In the genomic region with DNA sequence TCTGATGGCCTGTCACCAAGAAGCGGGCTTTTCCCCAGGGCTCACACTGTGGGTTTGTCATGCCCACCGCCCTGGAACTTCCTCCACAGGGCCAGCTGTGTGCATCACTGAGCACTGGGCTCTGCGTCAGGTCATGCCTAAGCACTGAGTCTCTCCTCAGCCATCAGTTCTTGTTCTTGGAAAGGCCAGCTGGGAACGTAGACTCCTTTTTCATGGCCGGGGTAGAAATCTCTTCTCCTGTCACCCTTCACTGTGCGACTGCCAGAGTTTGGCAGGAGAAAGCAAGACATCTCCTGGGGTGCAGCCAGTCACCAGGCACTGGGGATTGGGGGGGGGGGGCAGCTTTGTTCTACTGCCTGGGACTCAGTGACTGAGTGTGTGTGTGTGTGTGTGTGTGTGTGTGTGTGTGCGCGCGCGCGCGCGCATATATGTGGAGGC, we compare ENCODE assay signal across 15 mouse cellular contexts.
DNase-seq lines count a peak whose midpoint lies in the region; ATAC-seq and TF ChIP-seq lines count a peak whose summit lies in the region.
"Had no signal": no experiment of that assay in that cellular context is flagged by ENCODE, and none has a peak within 500 bp of the region (broad histone marks: within the 10 kb centered on the region; RNA-seq: fewer than 3 reads in every experiment).

No protein-coding gene starts in this region.

- H3K9me3 ChIP-seq in kidney, embryonic 14.5 days (ENCODE audit: control insufficient read depth, low read length) = peaks cover 3% of the 10 kb centered on the region; the same call in 1 of the 2 replicates
- no peaks in the 10 kb centered on the region for H3K9me3 ChIP-seq in midbrain, embryonic 11.5 days (ENCODE audit: control insufficient read depth, low read length)
- H3K9me3 ChIP-seq in midbrain, embryonic 10.5 days (replicated peaks) = peaks cover 5% of the 10 kb centered on the region; the same call in 1 of the 2 replicates
- H3K9me3 ChIP-seq in forebrain, postnatal 0 days (ENCODE audit: low read length) = no peaks in the 10 kb centered on the region
- H3K9me3 ChIP-seq in neural tube, embryonic 15.5 days (replicated peaks) = no peaks in the 10 kb centered on the region
- H3K9me3 ChIP-seq: heart, embryonic 15.5 days; limb, embryonic 15.5 days had no signal

- H3K4me1 ChIP-seq in kidney, embryonic 14.5 days (ENCODE audit: control insufficient read depth, insufficient read depth, low read length) = peaks cover 14% of the 10 kb centered on the region; the same call in 1 of the 2 replicates
- H3K4me1 ChIP-seq in midbrain, embryonic 11.5 days (ENCODE audit: control insufficient read depth, insufficient read depth, low read length) = peaks cover 10% of the 10 kb centered on the region
- peaks cover 32% of the 10 kb centered on the region for H3K4me1 ChIP-seq in midbrain, embryonic 10.5 days
- H3K4me1 ChIP-seq in forebrain, postnatal 0 days (ENCODE audit: insufficient read depth) = no peaks in the 10 kb centered on the region; the same call in 1 of the 2 replicates
- H3K4me1 ChIP-seq in neural tube, embryonic 15.5 days = peaks cover 46% of the 10 kb centered on the region
- no peaks in the 10 kb centered on the region for H3K4me1 ChIP-seq in cerebellum, adult 2 months (ENCODE audit: control insufficient read depth, insufficient read depth, low read length)
- H3K4me1 ChIP-seq: heart, embryonic 15.5 days; limb, embryonic 15.5 days had no signal

- no peak overlapping the region for H3K4me2 ChIP-seq in kidney, embryonic 14.5 days (replicated peaks; ENCODE audit: low read depth, low read length)
- no peak overlapping the region for H3K4me2 ChIP-seq in midbrain, embryonic 11.5 days
- no peak overlapping the region for H3K4me2 ChIP-seq in forebrain, postnatal 0 days (ENCODE audit: low read depth)
- H3K4me2 ChIP-seq in neural tube, embryonic 15.5 days = no peak overlapping the region
- H3K4me2 ChIP-seq: heart, embryonic 15.5 days; limb, embryonic 15.5 days had no signal

- no peaks in the 10 kb centered on the region for H3K36me3 ChIP-seq in kidney, embryonic 14.5 days (ENCODE audit: control insufficient read depth, insufficient read depth, low read length)
- no peaks in the 10 kb centered on the region for H3K36me3 ChIP-seq in midbrain, embryonic 11.5 days (ENCODE audit: control insufficient read depth, insufficient read depth, low read length)
- no peaks in the 10 kb centered on the region for H3K36me3 ChIP-seq in midbrain, embryonic 10.5 days
- H3K36me3 ChIP-seq in forebrain, postnatal 0 days (ENCODE audit: insufficient read depth) = no peaks in the 10 kb centered on the region
- no peaks in the 10 kb centered on the region for H3K36me3 ChIP-seq in neural tube, embryonic 15.5 days
- H3K36me3 ChIP-seq: heart, embryonic 15.5 days; limb, embryonic 15.5 days had no signal

- ATAC-seq in kidney, embryonic 14.5 days (ENCODE audit: low FRiP score, low TSS enrichment) = peak; percentile 55
- 0 out of 2 replicates have a peak, but pooled peaks have one; percentile 41 for ATAC-seq in midbrain, embryonic 11.5 days (ENCODE audit: low FRiP score)
- peak; percentile 82 for ATAC-seq in forebrain, postnatal 0 days
- ATAC-seq in neural tube, embryonic 15.5 days (ENCODE audit: low FRiP score) = peak; percentile 72; the same call in 1 of the 2 replicates

- H3K27ac ChIP-seq in kidney, embryonic 14.5 days (ENCODE audit: low read depth, low read length) = no peak overlapping the region
- H3K27ac ChIP-seq in midbrain, embryonic 11.5 days (ENCODE audit: low read depth, low read length) = no peak overlapping the region
- H3K27ac ChIP-seq in midbrain, embryonic 10.5 days (replicated peaks) = no peak overlapping the region
- no peak overlapping the region for H3K27ac ChIP-seq in forebrain, postnatal 0 days (ENCODE audit: low read depth, low read length)
- no peak overlapping the region for H3K27ac ChIP-seq in neural tube, embryonic 15.5 days (replicated peaks)
- no peak overlapping the region for H3K27ac ChIP-seq in cerebellum, adult 2 months (ENCODE audit: insufficient read depth, low read length)
- H3K27ac ChIP-seq: heart, embryonic 15.5 days; layer of hippocampus, adult 2 months; left cerebral cortex, adult 2 months; limb, embryonic 15.5 days had no signal

- TF ChIP-seq POLR2A in cerebellum, adult 2 months (IDR thresholded peaks at IDR 0.05; ENCODE audit: borderline replicate concordance, insufficient read depth, low read length) = no peak

- DNase-seq in kidney, postnatal 36 days = no peak
- DNase-seq in midbrain, embryonic 11.5 days (ENCODE audit: low spot score, missing footprints) = no peak
- DNase-seq in midbrain, embryonic 10.5 days (ENCODE audit: low spot score) = no peak
- peak; percentile 61 for DNase-seq in forebrain, postnatal 0 days
- DNase-seq in cerebellum, adult 2 months = no peak
- DNase-seq in right cerebral cortex, postnatal 14 days = no peak
- DNase-seq: cerebellum, adult 11-12 months; heart, adult 11 months; lung, adult 2 months had no signal

- no peak overlapping the region for H3K9ac ChIP-seq in kidney, embryonic 14.5 days (ENCODE audit: low read depth, low read length)
- no peak overlapping the region for H3K9ac ChIP-seq in midbrain, embryonic 11.5 days (ENCODE audit: low read length)
- H3K9ac ChIP-seq in forebrain, postnatal 0 days = no peak overlapping the region
- H3K9ac ChIP-seq in neural tube, embryonic 15.5 days (replicated peaks) = no peak overlapping the region
- H3K9ac ChIP-seq: heart, embryonic 15.5 days; limb, embryonic 15.5 days had no signal

- 70% methylated on average over 13 of the region's 13 CpGs for WGBS in kidney, embryonic 14.5 days
- WGBS in midbrain, embryonic 11.5 days = 72% methylated on average over 13 of the region's 13 CpGs
- 79% methylated on average over 13 of the region's 13 CpGs for WGBS in midbrain, embryonic 10.5 days
- WGBS in forebrain, postnatal 0 days = 61% methylated on average over 13 of the region's 13 CpGs
- WGBS in neural tube, embryonic 15.5 days = 66% methylated on average over 13 of the region's 13 CpGs
- WGBS in cerebellum, adult 2 months = 75% methylated on average over 13 of the region's 13 CpGs

- no peak overlapping the region for H3K4me3 ChIP-seq in kidney, embryonic 14.5 days (ENCODE audit: low read length)
- H3K4me3 ChIP-seq in midbrain, embryonic 11.5 days (ENCODE audit: low read depth, low read length) = no peak overlapping the region
- no peak overlapping the region for H3K4me3 ChIP-seq in midbrain, embryonic 10.5 days
- H3K4me3 ChIP-seq in forebrain, postnatal 0 days (ENCODE audit: low read depth, low read length) = no peak overlapping the region
- no peak overlapping the region for H3K4me3 ChIP-seq in neural tube, embryonic 15.5 days (replicated peaks)
- H3K4me3 ChIP-seq in cerebellum, adult 2 months (replicated peaks; ENCODE audit: insufficient read depth, low read depth, low read length) = no peak overlapping the region
- H3K4me3 ChIP-seq: heart, embryonic 15.5 days; layer of hippocampus, adult 2 months; left cerebral cortex, adult 2 months; limb, embryonic 15.5 days had no signal

- peaks cover 10% of the 10 kb centered on the region for H3K27me3 ChIP-seq in kidney, embryonic 14.5 days (ENCODE audit: control insufficient read depth, insufficient read depth, low read length)
- peaks cover 15% of the 10 kb centered on the region; the same call in 1 of the 2 replicates for H3K27me3 ChIP-seq in midbrain, embryonic 11.5 days (ENCODE audit: control insufficient read depth, insufficient read depth, low read length)
- peaks cover 100% of the 10 kb centered on the region for H3K27me3 ChIP-seq in midbrain, embryonic 10.5 days (ENCODE audit: low read depth, poor library complexity, severe bottlenecking)
- no peaks in the 10 kb centered on the region for H3K27me3 ChIP-seq in forebrain, postnatal 0 days (ENCODE audit: insufficient read depth, low read length)
- H3K27me3 ChIP-seq in neural tube, embryonic 15.5 days (replicated peaks) = peaks cover 34% of the 10 kb centered on the region
- H3K27me3 ChIP-seq in cerebellum, adult 2 months (ENCODE audit: control insufficient read depth, insufficient read depth, low read length) = no peaks in the 10 kb centered on the region

- TF ChIP-seq CTCF in forebrain, postnatal 0 days (IDR thresholded peaks at IDR 0.05; ENCODE audit: low read depth) = no peak
- no peak for TF ChIP-seq CTCF in cerebellum, adult 2 months (IDR thresholded peaks at IDR 0.05; ENCODE audit: borderline replicate concordance, insufficient read depth, low read depth, low read length)
